Mouse (Mus musculus): ENCODE results near the gene Gm20388.

The Gm20388 gene

DNA sequence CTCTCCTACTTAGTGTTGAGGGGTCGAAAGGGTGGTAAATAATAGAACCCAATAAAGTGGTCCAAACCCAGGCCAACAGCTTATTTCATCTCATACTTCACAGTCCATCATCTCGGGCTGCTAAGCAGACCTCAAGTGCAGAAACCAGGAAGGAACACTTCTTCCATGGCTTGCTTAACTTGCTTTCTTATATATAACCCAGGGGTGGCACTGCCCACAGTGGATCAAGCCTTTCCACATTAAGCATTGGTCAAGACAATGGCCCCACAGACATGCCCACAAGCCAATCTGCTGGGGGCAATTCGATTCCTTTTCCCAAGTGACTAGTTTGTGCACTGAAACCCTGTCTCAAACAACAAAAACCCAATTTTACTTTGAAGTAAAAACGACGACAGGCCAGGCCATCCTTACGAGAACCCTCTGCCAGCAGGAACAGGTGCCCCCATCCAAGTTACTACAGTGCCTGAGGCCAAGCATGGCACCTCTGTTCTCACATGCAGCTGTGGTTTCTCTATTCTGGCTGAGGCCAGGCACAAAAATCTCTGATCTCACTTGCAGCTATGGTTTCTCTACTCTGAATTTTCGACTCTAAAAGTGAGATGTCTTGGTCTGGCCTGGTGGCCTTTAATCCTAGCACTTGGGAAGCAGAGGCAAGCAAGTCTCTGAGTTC is 3007.9 kb downstream of the Gm20388 start:
- DNase-seq = no peak

DNA sequence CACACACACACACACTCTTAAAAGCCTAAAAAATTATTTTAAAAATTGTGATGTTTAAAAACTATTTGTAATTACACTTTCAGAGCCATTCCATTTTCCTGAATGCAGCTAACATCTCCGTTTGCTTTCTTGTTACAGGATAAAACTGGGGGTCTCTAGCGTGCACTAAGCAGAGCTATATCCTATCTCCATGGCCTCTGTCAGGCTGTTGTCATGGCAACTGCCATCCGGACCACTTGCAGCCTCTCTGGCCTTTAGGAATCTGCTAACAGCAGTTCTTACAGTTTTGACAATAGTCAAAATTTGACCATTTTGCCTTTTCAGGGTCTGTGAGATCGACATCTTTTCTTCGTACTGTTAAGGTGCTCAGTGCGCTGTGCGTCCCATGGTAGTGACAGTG is 3010.2 kb downstream of the Gm20388 start:
- DNase-seq = no peak

DNA sequence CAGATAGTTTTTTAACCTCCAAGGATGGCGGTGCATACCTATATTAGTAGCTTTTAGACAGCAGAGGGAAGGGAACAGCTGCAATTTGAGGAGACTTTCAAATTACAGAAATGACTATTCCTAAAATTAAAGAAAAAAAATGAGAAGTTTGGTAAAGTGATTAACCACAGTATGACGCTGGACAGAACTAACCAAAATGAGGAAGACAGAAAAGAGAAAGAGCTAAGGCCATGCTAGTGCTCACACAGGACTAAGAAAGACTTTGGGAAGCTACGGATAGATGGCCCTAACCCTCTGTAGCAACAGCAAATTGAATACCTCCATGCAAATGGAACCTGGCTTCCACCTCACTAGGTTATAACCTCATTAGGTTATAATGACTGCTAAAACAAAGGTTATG is 3012.3 kb downstream of the Gm20388 start:
- DNase-seq = no peak

DNA sequence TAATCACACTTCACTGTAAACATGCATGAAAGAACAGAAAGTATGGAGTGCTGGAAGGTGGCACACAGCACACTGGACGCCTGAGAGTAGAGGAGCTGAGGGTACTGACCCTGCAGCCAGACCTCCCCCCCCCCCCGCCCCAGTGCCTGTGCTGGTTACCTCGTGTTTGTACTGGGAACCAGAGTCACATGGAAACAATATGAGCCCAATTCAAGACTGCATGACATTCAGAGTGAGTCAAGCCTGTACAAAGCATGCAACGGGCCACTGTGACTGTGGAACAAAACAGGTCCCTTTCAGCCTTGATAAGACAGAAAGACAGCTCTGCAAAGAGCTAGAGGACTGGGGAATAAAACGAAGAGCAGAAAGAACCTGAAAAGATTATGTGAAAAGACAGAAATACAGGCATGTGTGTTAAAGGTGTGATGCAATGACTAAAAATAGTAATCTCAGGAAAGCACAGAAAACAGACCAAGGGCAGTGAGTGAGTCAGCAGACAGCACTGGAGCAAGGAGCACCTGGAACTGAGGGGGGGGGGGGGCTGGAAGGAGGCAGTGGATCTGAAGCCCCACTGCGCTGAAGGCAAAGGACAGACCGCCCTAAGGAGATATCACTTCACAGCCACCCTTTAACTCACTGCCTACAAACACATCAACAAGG is 3012.9 kb downstream of the Gm20388 start:
- DNase-seq = no peak

DNA sequence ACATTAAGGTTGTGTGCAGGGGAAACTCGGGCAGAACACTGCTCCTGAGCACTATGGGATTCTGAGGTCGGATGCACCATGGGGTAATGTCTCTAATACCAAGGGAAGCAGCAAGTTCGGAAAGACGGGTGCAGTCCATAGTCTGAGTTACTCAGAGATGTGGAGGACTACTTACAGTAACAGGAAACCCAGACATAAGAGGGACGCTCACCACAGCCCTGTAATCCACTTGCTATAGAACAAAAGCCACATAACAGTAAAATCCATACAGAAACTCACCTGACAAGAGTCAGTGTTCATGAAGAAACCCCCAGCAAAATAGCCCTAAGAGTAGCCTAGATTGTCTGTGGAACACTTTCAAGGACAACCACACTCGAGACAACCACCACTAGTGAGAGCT is 3013.4 kb downstream of the Gm20388 start:
- peak in 1 of 2 experiments; percentile 47 for DNase-seq

DNA sequence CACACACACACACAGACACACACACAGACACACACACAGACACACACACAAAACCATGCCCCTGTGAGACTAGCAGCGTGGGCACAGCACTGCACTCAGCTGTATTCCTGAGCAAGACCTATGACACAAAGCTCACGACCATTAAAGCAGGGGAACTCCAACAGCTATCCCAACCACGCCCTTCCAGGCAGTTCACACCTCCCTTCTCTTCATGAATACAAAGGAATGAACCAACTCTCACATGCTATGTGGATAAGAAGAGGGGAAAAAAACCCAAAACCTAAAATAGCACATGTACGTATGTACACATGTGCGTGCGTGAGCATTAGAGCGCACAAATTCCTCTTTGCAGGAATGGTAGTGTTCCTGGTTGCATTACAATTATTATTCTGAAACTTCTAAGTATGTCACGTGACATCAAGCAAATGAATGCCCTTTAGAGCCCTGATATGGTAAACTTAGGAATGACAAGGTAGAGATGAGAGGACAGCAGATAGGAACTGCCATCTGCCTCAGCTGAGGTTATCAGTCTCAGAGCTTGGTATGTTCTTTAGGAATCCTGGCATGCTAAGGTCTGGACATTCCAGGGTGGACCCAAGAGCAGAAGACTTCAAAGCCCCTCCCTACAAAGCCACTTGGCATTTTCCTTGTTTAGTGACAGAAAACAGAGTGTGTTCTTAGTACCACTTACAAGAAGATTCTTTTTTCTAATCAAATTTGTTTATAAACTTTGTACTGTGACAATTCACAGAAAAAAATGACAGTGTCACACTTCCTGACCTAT is 3015.5 kb downstream of the Gm20388 start:
- DNase-seq = no peak

DNA sequence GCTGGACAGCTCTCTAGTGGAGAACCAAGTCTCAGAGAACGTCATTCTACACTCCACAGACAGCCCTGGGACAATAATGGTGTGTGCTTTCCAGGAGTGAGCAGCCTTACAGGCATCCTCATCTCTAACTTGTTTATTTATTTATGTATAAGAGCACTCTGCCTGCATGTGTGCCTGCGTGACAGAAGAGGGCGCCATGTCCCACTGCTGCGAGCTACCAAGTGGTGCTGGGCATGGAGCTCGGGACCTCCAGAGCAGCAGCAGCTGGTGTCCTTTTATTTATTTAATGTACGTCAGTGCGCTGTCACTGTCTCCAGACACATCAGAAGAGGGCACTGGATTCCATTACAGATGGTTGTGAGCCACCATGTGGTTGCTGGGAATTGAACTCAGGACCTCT is 3016.1 kb downstream of the Gm20388 start:
- no peak for DNase-seq

DNA sequence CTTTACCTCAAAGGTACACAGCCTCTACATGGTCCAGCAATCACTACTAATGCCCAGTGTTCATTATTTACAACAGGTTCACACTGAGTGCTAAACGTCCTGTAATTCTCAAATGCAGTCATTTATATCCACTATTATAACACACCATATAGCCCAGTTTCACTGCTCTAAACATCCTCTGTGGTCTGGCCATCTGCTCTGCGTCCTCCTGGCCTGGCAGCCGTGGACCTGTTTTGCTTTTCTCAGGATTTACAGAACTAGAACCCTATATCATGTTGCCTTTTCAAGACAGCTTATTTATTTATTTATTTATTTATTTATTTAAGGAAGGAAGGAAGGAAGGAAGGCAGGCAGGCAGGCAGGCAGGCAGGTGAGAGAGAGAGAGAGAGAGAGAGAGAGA is 3017.2 kb downstream of the Gm20388 start:
- DNase-seq = peak; percentile 60 to 66

DNA sequence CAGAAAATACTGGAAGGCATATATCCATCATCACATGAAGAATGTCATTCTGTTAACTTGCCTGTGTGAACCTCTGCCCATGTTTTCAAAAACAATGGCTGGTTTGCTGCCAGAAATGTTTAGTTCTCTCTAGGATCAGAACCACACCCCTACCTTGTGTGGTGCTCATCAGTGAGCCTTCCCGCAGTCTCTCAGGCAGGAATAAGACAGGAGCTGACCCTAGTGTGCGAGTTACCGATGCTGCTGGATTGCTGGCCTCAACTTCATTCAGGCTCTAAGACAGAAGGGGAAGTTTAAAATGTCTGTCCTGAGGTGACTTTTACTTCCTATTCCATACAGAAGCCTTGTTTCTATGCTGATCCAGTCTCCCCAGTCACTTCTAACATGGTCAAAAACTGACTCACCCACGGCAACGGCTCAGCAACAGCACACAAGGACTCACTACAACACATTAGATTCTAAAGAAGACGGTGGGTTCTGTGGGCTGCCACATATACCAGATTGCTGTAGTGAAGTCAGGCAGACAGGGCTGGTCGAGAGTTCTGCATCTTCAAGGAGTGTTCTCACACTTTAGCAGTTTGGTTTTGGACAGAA is 3018.1 kb downstream of the Gm20388 start:
- DNase-seq = no peak

DNA sequence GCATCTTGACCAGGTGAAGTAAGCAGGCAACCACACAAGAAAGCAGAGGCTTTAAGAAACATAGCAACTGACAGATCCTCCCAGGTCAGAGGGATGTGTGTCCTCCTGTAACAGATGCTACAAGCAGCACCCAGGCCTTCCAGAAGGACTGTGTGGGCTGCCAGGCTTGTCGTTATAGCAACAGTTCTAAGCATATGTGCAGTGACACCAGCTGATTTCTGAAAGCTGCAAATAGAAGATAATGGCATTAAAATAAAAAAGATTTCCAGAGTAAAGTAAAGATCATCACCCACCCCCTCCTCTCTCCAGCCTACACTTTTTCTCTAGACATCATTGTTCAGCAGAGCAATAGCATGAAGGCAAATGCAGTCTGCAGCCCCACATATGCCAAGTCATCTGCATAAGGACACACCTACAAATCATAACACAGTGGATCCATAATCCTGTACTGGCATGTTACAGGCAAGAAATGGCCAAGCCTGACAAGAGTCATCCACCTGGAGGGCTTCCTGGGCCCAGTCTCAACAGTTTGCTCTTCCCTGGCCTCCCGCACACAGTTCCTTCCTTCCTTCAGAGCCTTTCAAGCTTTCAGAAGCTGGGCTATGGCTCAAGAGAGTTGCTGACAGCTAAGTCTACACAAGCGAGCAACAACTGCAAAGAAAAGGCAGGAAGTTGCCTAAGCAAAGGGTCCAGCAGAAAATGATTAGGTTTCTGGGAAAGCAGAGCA is 3021.4 kb downstream of the Gm20388 start:
- peak; percentile 61 for DNase-seq

DNA sequence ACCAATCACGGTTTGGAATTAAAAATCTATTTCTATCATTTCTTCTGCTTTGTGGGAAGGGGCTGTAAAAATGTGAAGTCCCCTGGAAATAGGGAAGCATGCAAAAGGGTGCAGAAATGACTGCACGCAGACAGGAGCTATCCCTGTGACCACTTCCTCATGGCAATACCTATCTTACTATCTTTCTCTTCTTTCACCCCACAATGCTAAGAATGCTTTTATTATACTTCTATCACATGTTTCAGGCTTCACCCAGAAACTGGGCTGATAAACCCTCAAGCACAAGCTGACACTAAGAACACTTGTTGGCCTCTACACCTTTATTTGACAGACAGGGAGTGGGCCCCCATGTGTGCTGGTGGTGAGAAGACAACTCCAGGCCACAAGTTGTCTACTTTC is 3021.9 kb downstream of the Gm20388 start:
- DNase-seq = no peak

DNA sequence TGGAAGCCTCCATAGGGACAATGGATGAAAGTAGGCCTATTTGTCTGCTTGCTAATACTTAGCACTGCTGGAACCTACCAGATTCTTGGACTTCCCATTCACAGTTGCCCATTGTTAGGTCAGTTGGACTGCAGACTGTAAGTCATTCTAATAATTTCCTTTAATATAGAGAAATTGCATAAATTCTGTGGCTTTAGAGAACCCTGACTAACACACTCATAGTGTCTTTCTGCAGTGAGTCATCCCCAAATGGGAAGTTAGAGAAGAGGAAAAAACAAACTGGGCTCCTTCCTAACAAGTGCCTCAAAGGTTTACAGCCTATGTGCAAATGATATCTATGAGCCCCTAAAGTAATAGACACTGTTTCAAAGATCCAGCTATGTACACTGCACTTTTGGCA is 3023.3 kb downstream of the Gm20388 start:
- DNase-seq = no peak

DNA sequence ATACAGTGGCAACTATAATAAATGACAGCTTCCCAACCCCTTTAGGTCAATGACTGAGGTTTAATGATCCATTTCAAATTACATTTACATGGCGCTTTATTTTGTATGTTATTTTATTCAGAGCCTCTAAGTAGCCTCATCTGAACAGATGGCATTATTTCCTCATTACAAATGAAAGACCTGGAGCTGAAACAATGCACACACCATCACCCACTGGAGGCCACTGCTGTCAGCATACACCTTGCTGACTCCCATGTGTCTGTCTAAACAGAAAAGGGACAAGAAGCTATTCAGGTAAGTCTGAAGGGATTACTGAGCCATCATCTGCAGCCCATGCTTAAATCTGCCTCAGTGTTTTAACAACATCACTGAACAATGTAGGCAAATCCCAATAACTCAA is 3024.5 kb downstream of the Gm20388 start:
- DNase-seq = peak in 1 of 2 experiments; percentile 65

DNA sequence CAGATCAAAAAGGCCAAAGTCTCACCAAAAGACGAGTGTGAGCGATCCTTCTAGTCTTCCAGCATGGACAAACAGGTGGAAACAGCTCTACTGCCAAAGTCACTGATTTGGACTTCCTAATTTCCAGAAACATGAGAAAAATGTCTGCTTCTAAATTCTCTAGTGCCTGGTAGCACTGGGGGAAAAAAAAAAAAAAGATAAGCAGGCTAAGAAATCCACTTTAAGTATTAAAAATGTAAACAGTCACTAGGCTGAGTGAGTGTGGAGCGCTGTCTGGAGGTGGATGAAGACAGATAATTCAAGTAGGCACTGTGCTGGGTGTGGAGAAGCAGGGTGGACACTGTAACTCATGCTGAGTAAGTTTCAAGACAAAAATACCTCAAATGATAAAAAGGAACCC is 3025.3 kb downstream of the Gm20388 start:
- no peak for DNase-seq

DNA sequence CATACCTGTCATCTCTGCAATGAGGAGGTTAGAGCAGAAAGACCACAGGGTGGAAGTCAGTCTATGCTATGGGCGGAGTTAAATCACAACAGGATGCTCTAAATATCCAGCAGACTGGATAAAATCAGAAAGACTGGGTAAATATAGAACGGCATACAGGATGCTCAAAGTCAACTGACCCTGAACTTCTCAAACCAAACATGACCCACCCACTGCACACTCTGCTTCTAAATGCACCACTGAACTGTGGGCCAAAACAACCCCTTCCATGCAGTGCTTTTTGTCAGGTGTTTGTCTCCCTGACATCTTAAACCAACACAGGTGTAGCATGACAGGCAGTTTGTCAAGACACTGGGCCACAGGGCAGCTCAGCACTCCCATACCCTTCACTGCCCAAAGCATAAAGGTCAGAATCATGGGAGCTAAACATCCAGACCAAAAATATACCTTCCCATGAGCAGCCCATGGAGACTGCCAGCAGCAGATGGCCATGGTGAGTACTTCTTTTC is 3027.0 kb downstream of the Gm20388 start:
- peak; percentile 58 to 68 for DNase-seq

DNA sequence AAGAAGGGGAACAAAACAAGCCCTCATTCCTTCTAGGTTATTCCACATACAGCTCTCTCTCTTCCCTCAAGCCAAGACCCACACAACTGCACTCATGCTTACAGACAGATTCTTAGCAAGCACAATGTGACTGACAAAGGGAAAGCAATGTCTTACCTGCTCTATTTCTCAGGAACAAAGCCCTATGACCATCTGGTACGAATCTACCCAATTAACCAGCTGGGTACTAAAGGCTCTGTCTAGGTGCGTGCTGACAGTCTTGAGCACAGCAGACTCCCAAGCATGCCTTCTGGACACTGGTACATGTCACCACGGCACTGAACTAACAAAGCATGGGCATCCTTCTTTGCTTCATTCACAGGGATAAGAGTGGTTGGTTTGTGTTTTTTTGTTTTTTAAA is 3027.5 kb downstream of the Gm20388 start:
- peak; percentile 51 to 54 for DNase-seq

DNA sequence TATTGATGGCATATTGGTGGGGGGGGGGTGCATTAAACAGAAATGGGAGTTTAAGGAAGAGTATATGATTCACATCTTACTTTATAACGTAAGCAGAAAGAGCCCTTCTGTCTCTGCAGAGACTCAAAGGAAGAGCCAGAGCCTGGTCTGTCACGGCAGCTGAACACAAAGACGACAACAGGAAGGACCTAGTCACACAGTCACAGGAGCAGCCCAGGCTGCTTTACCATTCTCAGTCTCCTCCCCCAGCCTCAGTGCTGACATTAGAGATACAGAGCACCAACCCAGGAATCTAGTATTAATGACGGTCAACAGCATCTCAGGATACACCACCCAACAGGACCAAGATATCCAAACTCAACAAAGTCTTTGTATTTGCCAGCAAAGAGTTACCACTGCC is 3027.9 kb downstream of the Gm20388 start:
- no peak for DNase-seq

DNA sequence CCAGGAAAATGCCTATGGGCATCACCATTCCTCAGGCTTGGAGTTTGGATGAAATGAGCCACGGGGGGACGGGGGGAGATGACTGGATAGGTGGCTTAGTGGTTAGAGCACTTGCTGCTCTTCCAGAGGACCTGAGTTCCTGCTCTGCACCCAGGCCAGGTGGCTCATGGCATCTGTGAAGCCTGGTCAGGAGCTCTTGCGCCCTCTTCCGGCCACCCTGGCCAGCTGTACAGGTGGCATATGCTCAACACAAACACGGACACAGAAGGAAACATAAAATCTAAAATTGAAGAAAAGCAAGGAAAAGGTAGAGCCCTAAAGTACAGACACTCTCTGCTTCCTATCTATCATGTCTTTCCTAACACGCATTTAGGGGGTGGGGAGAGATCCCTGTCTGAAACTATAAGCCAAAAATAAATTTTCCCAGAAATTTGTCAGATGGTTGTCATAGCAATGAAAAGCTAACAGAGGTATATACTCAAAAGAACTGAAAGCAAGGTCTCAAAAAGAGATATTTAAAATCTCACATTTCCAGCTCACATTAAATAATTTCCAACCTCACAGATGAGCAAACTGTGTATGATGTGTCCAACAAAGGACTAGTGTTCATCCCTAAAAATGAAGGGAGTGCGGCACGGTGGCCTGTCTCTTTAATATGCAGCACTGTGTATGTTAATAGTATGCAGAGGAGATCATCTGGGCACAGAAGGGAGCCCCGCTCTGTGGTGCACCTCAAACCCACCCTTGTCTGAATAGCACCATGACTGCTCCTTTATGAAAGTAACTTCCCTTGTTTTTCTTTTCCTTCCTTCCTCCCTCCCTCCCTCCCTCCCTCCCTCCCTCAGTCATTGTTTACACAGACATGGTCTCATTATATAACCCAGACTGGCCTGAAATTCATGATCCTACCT is 3032.4 kb downstream of the Gm20388 start:
- peak; percentile 59 to 79 for DNase-seq

DNA sequence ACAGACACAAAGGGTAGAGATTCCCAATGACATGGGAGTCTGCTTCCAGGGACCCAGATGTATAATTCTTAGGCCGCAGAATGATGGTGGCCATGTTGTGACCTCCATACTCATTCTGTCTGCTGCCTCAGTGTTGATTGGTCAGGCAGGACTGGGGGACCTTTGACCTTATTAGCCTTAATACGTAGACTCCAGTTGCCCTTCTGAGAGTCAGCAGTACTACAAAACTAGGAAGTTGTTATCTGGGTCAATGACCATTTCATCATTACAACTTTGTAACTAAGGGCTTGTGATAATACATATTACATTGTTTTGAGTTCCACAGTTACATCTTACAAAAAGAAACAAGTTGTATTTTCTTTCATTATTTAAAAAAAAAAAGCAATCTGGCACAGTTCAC is 3035.1 kb downstream of the Gm20388 start:
- no peak for DNase-seq

DNA sequence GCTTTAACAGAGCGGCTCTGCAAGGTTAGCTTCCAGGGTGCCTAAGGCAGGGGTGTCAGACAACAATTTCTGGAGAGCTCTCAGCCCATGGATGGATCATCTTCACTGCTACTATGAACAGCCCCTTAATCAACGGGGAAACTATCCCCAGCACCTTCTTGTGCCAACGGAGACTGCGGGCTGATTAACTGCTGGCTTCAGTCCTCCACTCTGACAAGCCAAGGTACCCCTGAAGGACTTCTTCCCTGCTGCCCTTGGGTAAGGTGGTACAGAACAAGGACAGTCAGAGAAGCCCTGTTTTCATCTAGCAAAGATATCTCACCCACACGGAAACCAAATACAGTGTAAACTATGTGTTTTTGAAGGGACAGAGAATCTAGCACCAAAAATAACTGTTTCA is 3039.1 kb downstream of the Gm20388 start:
- DNase-seq = no peak

DNA sequence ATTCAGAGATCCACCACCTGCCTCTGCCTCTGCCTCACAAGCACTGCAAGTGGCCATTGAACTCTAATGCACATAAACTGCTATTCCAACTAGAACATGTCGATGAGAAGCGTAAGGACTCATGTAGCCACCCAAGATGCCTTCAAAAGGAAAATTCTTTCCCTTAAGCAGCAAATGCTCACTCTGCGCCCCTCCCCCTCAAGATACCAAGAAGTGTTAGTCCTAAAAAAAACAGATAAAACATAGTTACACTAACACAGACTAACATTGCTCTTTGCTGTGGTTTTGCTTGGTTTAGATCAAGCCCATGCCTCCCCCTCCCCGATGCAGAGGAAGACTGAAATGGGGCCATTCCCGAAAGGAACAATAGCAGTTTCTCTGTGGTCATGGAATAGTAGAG is 3040.8 kb downstream of the Gm20388 start:
- no peak for DNase-seq

DNA sequence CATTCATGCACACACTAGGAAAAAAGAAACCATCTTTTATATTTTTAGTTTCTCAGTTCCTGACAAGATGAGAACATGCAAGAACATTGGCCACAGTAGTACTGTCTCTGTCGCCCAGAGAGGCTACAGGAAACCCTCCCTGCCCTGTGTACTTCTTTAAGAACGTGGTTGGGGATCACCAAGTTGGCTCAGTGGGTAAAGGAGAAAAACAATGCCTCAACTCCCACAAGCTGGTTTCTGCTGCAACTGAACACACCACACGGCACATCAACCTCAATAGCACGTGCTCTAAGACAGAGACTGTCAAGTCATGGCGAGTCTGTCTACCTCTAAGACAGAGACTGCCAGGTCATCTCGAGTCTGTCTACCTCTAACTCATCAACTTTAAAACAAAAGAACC is 3042.4 kb downstream of the Gm20388 start:
- no peak for DNase-seq
